Mouse (Mus musculus) embryonic facial prominence, embryonic 11.5 days (tissue): ENCODE data around the gene Ide. TPM values are rescaled to one million over a fixed set of nuclear protein-coding genes. Genes with fewer than 3 reads are reported as not detected.

Experiments used
- ATAC-seq: fragments of 200-750 bp; cut with Nextera tagmentation; replicated peaks from 2 replicates; pipeline ENCODE4 v1.8.0; 2017; ENCODE audit warnings: low read depth; ENCODE audit not compliant: insufficient number of reproducible peaks, low FRiP score, low TSS enrichment
- DNase-seq: peaks from one replicate; pipeline ENCODE4 v3.0.0-alpha.2; 2015; ENCODE audit warnings: low spot score
- H3K27ac ChIP-seq: fragments of 300-500 bp; sonication (generic); replicated peaks from 2 replicates; pipeline ENCODE4 v1.5.1; 2014; ENCODE audit warnings: mild to moderate bottlenecking, low read depth, low read length, control low read depth
- H3K27me3 ChIP-seq: fragments of 300-500 bp; sonication (generic); 2 replicates; pipeline ENCODE4 v1.6.1; 2014; ENCODE audit warnings: mild to moderate bottlenecking, low read length, moderate library complexity, mixed read lengths; ENCODE audit not compliant: control insufficient read depth, insufficient read depth
- H3K36me3 ChIP-seq: fragments of 300-500 bp; sonication (generic); replicated peaks from 2 replicates; pipeline ENCODE4 v1.6.1; 2014; ENCODE audit warnings: low read depth, mild to moderate bottlenecking, low read length, moderate library complexity, mixed read lengths; ENCODE audit not compliant: control insufficient read depth, insufficient read depth
- H3K4me1 ChIP-seq: fragments of 300-500 bp; sonication (generic); 2 replicates; pipeline ENCODE4 v1.6.1; 2014; ENCODE audit warnings: low read length, mixed read lengths; ENCODE audit not compliant: control insufficient read depth, insufficient read depth
- H3K4me2 ChIP-seq: fragments of 300-500 bp; sonication (generic); 2 replicates; pipeline ENCODE4 v1.6.1; 2014; ENCODE audit warnings: low read depth, mild to moderate bottlenecking, control low read depth, low read length, moderate library complexity
- H3K4me3 ChIP-seq: fragments of 300-500 bp; sonication (generic); 2 replicates; pipeline ENCODE4 v1.5.1; 2014; ENCODE audit warnings: low read depth, low read length, control low read depth
- H3K9ac ChIP-seq: fragments of 300-500 bp; sonication (generic); replicated peaks from 2 replicates; pipeline ENCODE4 v1.6.1; 2014; ENCODE audit warnings: mild to moderate bottlenecking, control low read depth, low read length
- H3K9me3 ChIP-seq: fragments of 300-500 bp; sonication (generic); replicated peaks from 2 replicates; pipeline ENCODE4 v1.6.1; 2016; ENCODE audit warnings: mild to moderate bottlenecking, low read length, inconsistent platforms, mixed read lengths; ENCODE audit not compliant: control insufficient read depth
- WGBS: fragments of 180-500 bp; shearing (Covaris S2); extraction: QIAGEN DNeasy Blood & Tissue Kit; methylation state at CpG from one replicate; pipeline ENCODE4 v1.1.7; 2014; 5-methylcytosine and 5-hydroxymethylcytosine counted together
- polyA plus RNA-seq: library from polyadenylated mRNA; unstranded; fragments of >200 nt; fragmentation: Nextera tagmentation; extraction: Ambion mirVana; gene quantifications from 2 replicates; pipeline ENCODE4 v1.2.1, GENCODE M21; 2014

Ide gene
- polyA plus RNA-seq, 1 experiment from 2014 or later: 48.8 TPM

DNA sequence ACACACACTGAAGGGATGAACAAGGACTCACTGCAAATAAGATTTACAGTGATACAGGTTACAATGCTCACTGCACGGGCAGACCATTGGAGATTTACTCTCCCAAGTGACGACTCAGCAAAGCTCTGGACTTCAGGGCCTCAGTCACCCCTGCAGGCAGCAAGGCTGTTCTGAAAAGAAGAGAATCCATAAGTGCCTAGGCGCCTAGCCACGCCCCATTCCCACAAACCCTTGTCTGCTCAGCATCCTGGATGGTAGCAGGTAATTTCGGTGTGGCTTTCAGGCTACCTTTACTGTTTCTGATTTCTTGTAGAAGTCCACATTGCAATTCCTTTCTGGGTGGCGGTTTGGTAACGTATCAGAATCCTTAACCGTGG lies 74.1 kb downstream of the Ide start:
- no peaks in the 10 kb centered on the region for H3K9me3 ChIP-seq
- H3K9ac ChIP-seq: no peak overlapping the region
- no peak for ATAC-seq
- DNase-seq: no peak
- H3K27me3 ChIP-seq: no peaks in the 10 kb centered on the region
- 70% methylated on average over 8 of the region's 8 CpGs for WGBS
- H3K4me2 ChIP-seq: no peak overlapping the region
- no peak overlapping the region for H3K27ac ChIP-seq
- no peaks in the 10 kb centered on the region for H3K36me3 ChIP-seq
- H3K4me3 ChIP-seq: no peak overlapping the region
- H3K4me1 ChIP-seq: no peaks in the 10 kb centered on the region

GRCm38 (mm10) chr19:37262389-37262788 lies 75.3 kb downstream of the Ide start:
- Histone ChIP-seq H3K9me3 (no peaks in the 10 kb centered on the region), H3K9ac (no peak overlapping the region), H3K36me3 (no peaks in the 10 kb centered on the region), H3K4me1 (no peaks in the 10 kb centered on the region), H3K27me3 (no peaks in the 10 kb centered on the region), H3K4me2 (no peak overlapping the region), H3K4me3 (no peak overlapping the region), H3K27ac (no peak overlapping the region)
- no peak for DNase-seq
- WGBS: 28% methylated on average over 4 of the region's 4 CpGs
- ATAC-seq: no peak

DNA sequence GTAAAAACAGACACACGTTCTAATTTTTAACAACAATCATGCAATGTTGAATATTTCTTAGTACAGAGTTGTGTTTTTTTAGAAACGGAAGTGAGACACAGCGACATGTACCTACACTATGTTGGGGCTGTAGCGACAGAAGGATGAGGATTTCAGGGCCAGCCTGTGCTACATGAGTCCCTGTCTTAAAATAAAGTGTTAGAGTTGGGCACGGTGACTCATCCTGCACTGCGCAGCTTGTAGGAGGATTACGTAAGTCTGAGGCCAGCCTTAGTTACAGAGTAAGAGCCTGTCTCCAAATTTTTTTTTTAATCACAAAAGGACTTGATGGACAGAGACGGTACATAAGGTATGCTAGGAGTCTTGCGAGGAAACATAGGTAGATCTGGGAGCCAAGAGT lies 82.3 kb downstream of the Ide start:
- Histone ChIP-seq H3K4me2 (no peak overlapping the region), H3K27me3 (no peaks in the 10 kb centered on the region), H3K4me1 (no peaks in the 10 kb centered on the region), H3K4me3 (no peak overlapping the region), H3K36me3 (no peaks in the 10 kb centered on the region), H3K9ac (no peak overlapping the region), H3K27ac (no peak overlapping the region), H3K9me3 (no peaks in the 10 kb centered on the region)
- 88% methylated on average over 9 of the region's 9 CpGs for WGBS
- no peak for DNase-seq
- ATAC-seq: no peak

DNA sequence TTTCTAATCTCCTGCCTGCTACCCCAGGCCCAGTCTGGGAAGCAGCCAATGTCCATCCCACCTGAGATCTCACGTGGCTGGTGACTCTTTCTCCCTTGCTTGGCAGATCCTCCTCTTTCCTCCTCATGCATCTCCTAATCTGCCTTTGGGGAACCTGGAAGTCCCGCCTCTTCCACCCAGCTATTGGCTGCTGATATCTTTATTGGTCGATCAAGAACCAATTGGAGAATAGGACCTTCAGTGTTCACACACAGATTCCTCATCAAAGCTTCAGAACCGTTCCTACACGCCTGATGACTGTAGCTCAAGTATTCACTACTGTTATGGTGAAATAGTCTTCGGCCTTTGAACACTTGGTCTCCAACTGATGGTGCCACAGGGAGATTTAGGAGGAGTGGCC lies 85.5 kb downstream of the Ide start:
- H3K4me3 ChIP-seq: no peak overlapping the region
- H3K36me3 ChIP-seq: no peaks in the 10 kb centered on the region
- DNase-seq: no peak
- H3K27ac ChIP-seq: no peak overlapping the region
- H3K9me3 ChIP-seq: no peaks in the 10 kb centered on the region
- H3K27me3 ChIP-seq: no peaks in the 10 kb centered on the region
- WGBS: 65% methylated on average over 6 of the region's 6 CpGs
- no peak overlapping the region for H3K9ac ChIP-seq
- no peak overlapping the region for H3K4me2 ChIP-seq
- no peaks in the 10 kb centered on the region for H3K4me1 ChIP-seq
- ATAC-seq: no peak

DNA sequence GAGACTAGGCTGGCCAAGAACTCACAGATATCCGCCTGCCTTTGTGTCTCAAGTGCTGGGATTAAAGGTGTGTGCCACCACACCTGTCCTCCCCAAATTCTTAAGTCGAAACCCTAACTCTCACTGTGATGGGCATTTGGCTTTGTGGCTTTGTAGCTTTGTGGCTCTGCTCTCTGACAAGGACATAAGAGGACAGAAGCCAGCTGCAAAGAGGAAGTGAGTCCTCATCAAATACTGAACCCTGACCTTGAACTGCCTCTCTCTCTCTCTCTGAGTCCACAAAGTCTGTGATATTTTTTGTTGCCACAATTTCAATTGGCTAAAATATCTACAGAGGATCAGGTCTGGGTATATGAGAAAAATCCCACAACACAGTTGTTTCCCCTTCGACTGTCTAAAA lies 89.5 kb downstream of the Ide start:
- 78% methylated on average over 3 of the region's 3 CpGs for WGBS
- H3K4me2 ChIP-seq: no peak overlapping the region
- H3K27me3 ChIP-seq: no peaks in the 10 kb centered on the region
- no peaks in the 10 kb centered on the region for H3K4me1 ChIP-seq
- H3K9me3 ChIP-seq: no peaks in the 10 kb centered on the region
- ATAC-seq (no peak), DNase-seq (no peak)
- H3K4me3 ChIP-seq: no peak overlapping the region
- H3K36me3 ChIP-seq: no peaks in the 10 kb centered on the region
- H3K9ac ChIP-seq: no peak overlapping the region
- no peak overlapping the region for H3K27ac ChIP-seq

- ATAC-seq (no peak), DNase-seq (no peak)
- H3K9me3 ChIP-seq: no peaks in the 10 kb centered on the region
- H3K27ac ChIP-seq: no peak overlapping the region
- H3K4me3 ChIP-seq: no peak overlapping the region
- no peak overlapping the region for H3K9ac ChIP-seq
- no peaks in the 10 kb centered on the region for H3K4me1 ChIP-seq
- H3K4me2 ChIP-seq: no peak overlapping the region
- WGBS: 50% methylated on average over 3 of the region's 3 CpGs
- H3K36me3 ChIP-seq: no peaks in the 10 kb centered on the region
- no peaks in the 10 kb centered on the region for H3K27me3 ChIP-seq
Observed at GRCm38 (mm10) chr19:37246859-37247258, 90.8 kb downstream of the Ide start.

GRCm38 (mm10) chr19:37242707-37243106 lies 94.9 kb downstream of the Ide start:
- DNase-seq (no peak), ATAC-seq (no peak)
- no peaks in the 10 kb centered on the region for H3K9me3 ChIP-seq
- no peak overlapping the region for H3K4me3 ChIP-seq
- H3K27me3 ChIP-seq: no peaks in the 10 kb centered on the region
- no peaks in the 10 kb centered on the region for H3K4me1 ChIP-seq
- H3K27ac ChIP-seq: no peak overlapping the region
- 39% methylated on average over 2 of the region's 2 CpGs for WGBS
- no peak overlapping the region for H3K9ac ChIP-seq
- H3K36me3 ChIP-seq: no peaks in the 10 kb centered on the region
- no peak overlapping the region for H3K4me2 ChIP-seq

DNA sequence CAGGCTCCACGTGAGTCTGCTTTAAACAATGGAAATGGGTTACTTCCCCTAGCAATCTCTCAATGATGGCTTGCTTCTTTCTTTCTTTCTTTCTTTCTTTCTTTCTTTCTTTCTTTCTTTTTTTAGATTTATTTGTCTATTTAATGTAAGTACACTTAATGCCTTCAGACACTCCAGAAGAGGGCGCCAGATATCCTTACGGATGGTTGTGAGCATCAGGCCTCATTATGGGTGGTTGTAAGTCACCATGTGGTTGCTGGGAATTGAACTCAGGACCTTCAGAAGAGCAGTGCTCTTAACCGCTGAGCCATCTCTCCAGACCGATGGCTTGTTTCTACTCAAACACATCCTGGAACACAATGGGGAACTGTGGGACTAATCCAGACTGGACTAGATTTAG lies 96.5 kb downstream of the Ide start:
- Histone ChIP-seq H3K27ac (no peak overlapping the region), H3K27me3 (no peaks in the 10 kb centered on the region), H3K36me3 (no peaks in the 10 kb centered on the region), H3K4me2 (no peak overlapping the region), H3K9ac (no peak overlapping the region), H3K9me3 (no peaks in the 10 kb centered on the region), H3K4me3 (no peak overlapping the region), H3K4me1 (no peaks in the 10 kb centered on the region)
- ATAC-seq (no peak), DNase-seq (no peak)
- 70% methylated on average over 5 of the region's 5 CpGs for WGBS
